Mouse (Mus musculus) spleen, adult 2 months (tissue): Measurements from ENCODE around the gene Clstn2.

Experiments
- CTCF ChIP-seq: fragments of 200-500 bp; IDR thresholded peaks from 2 replicates; pipeline ENCODE4 v1.5.1; 2011; ENCODE audit warnings: mild to moderate bottlenecking, inconsistent platforms; ENCODE audit not compliant: insufficient read depth, insufficient read length, insufficient replicate concordance; ENCODE audit errors: extremely low read depth
- POLR2A ChIP-seq: fragments of 200-500 bp; IDR thresholded peaks from 2 replicates; pipeline ENCODE4 v1.6.1; 2011; ENCODE audit warnings: low read depth, low read length, inconsistent platforms

- TF ChIP-seq POLR2A, result no peak
- no peak for TF ChIP-seq CTCF
Observed at GRCm38 (mm10) chr9:97527276-97527675, 505.7 kb downstream of the Clstn2 start.
